Mouse (Mus musculus): ENCODE measurements around the gene Nipbl. TPM values are rescaled to one million over a fixed set of nuclear protein-coding genes. Genes with fewer than 3 reads are reported as not detected.

Nipbl gene
- total RNA-seq, 2 experiments from 2014 or later = 17.9 to 19.1 TPM

DNA sequence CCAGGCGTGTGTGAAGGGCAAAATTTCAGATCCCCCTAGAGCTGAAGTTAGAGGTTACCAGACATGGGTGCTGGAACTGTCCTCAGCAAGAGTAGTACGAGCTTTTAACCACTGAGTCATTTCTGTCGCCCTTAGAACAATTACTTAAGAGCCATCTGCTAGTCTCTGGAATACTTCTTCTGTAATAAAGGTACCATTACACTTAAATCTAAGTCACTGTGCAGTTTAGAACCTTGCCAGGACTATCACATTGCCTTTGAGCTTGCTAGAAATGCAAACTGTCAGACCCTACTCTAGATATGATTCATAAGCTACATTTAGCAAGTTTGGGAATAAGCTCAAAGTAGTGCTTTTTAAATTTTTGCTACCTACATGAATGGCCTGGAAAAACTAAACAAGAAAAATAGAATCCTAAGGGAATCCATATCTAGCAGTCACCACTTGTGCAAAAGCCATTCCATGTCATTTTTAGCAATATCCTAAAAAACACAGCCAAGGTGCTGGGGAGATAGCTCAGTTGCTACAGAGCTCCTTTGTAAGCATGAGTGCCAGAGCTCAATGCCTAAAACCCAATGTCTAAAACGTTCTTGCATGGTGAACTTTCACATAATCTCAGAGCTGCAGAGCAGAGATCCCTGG, 27.6 kb downstream of the Nipbl start:
- DNase-seq = no peak

DNA sequence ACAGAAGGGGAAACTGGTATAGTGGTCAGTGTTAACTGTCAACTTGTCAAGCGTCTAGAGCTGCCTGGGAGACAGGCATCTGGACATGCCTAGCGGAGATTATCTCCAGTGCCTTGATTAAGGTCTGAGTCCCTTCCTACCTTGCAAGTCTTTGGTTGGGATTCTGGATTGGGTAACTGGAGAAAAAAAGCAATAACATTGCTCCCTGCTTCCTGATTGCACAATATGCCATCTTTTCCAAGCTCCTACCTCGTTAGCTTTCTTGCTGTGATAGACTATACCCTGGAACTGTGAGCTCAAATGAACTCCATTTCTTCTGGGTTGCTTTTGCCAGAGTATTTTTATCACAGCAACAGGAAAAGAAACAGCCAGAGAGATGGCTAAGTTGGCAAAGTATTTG, 30.9 kb downstream of the Nipbl start:
- no peak for DNase-seq

DNA sequence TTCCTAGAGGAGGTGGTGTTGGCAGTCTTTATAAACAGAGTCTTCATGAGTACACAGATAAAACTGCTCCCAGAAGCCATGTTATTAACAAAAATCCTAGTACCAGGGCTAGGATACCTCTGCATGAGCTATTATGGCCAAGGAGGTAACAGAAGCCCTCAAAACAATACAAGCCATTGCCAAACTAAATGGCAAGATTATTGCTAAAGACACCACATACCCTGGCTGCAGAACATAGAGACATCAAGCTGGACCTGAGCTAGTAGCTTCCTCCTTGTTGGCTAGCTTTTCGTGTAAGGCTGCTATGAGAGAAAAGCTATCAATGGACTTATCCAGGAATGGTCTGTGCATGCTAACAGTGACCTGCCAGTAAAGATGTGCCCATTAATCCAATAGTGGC, 32.4 kb downstream of the Nipbl start:
- DNase-seq = no peak

DNA sequence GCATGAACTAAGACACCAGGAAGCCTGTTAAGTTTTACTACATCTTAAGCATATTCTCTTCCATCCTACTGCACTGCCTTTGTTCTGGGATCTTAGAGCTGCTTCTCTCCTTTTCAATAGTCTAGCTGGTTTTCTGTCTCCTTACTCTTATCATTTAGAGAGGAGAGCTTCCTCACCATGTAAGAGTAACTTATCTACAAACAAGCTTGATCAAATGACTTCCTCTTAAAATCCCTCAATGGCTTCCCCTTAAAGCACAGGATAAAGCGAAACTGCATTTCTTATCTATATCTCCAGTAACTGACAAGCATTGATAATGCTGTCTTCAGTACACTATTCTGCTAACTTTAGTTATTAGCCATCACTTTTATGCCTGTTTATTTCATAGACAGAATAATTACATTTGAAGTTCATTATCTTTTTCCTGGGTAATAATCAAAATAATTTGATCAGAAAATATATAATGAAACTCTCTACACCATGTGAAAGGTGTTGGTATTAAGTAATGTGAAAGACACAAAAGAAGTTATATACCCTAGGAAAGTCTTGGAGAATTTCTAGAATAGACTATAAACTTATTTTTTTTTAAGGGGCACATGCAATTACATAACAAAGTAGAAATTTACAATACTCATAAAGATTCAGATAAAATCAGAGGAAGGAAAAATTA, 33.0 kb downstream of the Nipbl start:
- no peak for DNase-seq

DNA sequence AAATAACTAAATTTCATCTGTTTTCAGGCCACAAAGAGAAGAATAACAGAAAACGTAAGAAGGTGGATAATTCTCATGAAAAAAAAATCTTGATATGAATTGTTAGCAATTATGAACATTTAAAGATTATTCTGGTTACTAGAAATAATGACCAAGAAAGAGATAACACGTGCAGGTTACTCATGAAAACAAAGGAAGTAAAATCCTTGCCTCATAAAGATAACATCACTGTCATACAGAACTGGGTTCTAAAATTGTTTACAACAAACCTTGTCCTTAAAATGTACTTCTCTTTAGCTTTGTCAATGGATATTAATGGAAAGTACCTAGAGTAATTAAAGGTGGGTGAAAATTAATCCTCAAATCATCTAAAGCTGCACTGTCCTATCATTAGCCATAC, 37.2 kb downstream of the Nipbl start:
- DNase-seq = no peak

GRCm38 (mm10) chr15:8406219-8406618, 38.0 kb downstream of the Nipbl start:
- no peak for DNase-seq

DNA sequence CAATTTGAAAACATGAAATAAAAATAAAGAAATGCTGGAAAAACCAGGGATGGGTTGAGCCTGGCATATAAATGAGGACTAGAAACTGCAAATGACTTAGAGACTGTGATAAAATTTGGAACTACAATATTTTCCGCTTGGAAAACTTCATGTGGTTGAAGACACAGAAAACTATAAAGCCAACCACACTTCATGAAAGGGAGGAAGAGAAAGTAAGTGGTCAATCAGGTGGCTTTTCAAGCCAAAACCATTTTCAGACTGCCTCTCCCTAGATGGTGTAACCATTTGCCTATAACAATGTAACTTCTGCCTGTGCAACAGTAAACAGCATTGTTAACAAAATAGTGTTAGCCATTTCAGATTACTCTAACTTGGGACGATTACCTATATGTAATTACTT, 41.7 kb downstream of the Nipbl start:
- no peak for DNase-seq

- DNase-seq = peak; percentile 39
Measured at GRCm38 (mm10) chr15:8401536-8401935, 42.7 kb downstream of the Nipbl start.

GRCm38 (mm10) chr15:8391764-8392163, 52.5 kb downstream of the Nipbl start:
- DNase-seq = no peak

- DNase-seq = no peak
Measured at GRCm38 (mm10) chr15:8382213-8382612, 62.0 kb downstream of the Nipbl start.

DNA sequence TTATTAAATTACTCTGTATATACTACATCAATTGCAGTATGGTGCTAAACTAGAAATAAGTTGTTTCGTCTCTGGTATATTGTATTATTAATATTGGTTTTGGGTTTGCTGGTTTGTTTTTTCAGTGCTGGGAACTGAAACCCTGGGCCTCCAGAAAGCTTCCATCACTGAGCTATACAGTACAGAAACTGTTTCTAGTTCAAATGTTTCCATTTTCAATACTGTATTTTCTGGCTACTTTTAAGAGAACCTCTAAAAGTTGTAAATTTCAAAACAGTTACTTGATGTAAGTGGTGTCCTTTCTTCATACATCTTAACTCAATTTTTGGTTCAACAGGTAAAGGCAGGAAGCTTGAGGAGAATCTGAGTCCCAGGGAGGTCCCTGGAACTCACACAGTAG, 68.6 kb downstream of the Nipbl start:
- DNase-seq = no peak

- DNase-seq = no peak
Measured at GRCm38 (mm10) chr15:8374724-8375123, 69.5 kb downstream of the Nipbl start.

- no peak for DNase-seq
Measured at GRCm38 (mm10) chr15:8347104-8347773, 97.0 kb downstream of the Nipbl start.

- DNase-seq = no peak
Measured at GRCm38 (mm10) chr15:8340596-8340995, 103.7 kb downstream of the Nipbl start.

- DNase-seq = no peak
Measured at GRCm38 (mm10) chr15:8331547-8331946, 112.7 kb downstream of the Nipbl start.

GRCm38 (mm10) chr15:8325629-8326028, 118.6 kb downstream of the Nipbl start:
- DNase-seq = no peak

- DNase-seq = no peak
Measured at GRCm38 (mm10) chr15:8324833-8325232, 119.4 kb downstream of the Nipbl start.

GRCm38 (mm10) chr15:8324061-8324460, 120.2 kb downstream of the Nipbl start:
- DNase-seq = no peak

GRCm38 (mm10) chr15:8321491-8321890, 122.8 kb downstream of the Nipbl start:
- peak; percentile 45 for DNase-seq

DNA sequence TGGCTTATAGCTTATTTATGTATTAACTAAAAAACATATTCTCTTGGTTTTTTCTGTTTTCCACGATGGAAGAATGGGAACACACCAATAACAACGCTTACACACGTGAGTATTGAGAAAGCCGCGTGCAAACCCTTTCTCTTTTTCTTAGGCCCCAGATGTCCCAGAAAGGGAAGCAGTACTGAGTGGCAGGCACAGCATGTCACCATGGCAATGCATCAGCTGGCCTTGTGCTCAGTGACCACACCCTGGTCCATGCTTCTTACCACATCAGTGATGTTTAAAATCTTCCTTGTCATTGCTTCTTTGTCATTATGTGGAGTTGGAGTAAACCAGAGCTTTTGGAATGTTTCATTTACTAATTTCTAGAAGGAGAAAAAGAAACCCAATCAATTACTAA, 125.1 kb downstream of the Nipbl start:
- DNase-seq = no peak

- DNase-seq = no peak
Measured at GRCm38 (mm10) chr15:8317381-8317780, 126.9 kb downstream of the Nipbl start.

DNA sequence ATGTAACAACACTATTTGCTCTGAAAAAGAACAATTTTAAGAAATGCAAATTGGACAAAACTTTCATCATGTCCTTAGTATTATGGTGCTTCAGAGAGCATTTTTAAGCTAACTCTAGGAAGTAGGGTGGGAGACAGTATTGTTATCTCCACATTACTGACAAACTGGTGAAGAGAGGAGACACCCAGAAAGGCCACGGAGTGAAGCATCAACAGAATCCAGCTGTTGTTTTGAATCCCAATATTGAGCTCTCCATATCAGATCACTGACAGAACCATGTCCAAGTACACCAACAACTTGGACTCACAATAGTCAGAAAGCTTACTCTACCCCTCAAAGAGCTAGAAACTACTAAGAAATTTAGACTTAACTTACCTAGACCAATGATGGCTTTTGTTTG, 138.8 kb downstream of the Nipbl start:
- no peak for DNase-seq

- no peak for DNase-seq
Measured at GRCm38 (mm10) chr15:8302944-8303343, 141.3 kb downstream of the Nipbl start.

GRCm38 (mm10) chr15:8294150-8294549, 150.1 kb downstream of the Nipbl start:
- DNase-seq = no peak
